Mouse (Mus musculus) liver, embryonic 13.5 days (tissue): ENCODE data around the gene Sectm1b. TPM values are rescaled to one million over a fixed set of nuclear protein-coding genes. Genes with fewer than 3 reads are reported as not detected.
"Not testable (repeated sequence)": the region's sequence is repeated elsewhere in the genome, so short reads cannot be mapped to it uniquely, and the experiment has no call there.

Experiments
- ATAC-seq: fragments of 200-750 bp; cut with Nextera tagmentation; 2 replicates; pipeline ENCODE4 v1.8.0; 2017; ENCODE audit warnings: low read depth, mild to moderate bottlenecking, moderate number of reproducible peaks, moderate library complexity
- DNase-seq: peaks from one replicate; pipeline ENCODE4 v3.0.0; 2022
- H3K27ac ChIP-seq: fragments of 300-500 bp; sonication (generic); 2 replicates; pipeline ENCODE4 v1.5.1; 2015; ENCODE audit warnings: moderate library complexity, mild to moderate bottlenecking, inconsistent platforms
- H3K27me3 ChIP-seq: fragments of 300-500 bp; sonication (generic); 2 replicates; pipeline ENCODE4 v1.6.1; 2015; ENCODE audit warnings: mild to moderate bottlenecking, inconsistent platforms
- H3K36me3 ChIP-seq: fragments of 300-500 bp; sonication (generic); 2 replicates; pipeline ENCODE4 v1.6.1; 2015; ENCODE audit warnings: mild to moderate bottlenecking, inconsistent platforms
- H3K4me1 ChIP-seq: fragments of 300-500 bp; sonication (generic); replicated peaks from 2 replicates; pipeline ENCODE4 v1.6.1; 2015; ENCODE audit warnings: inconsistent platforms
- H3K4me2 ChIP-seq: fragments of 300-500 bp; sonication (generic); 2 replicates; pipeline ENCODE4 v1.6.1; 2015; ENCODE audit warnings: inconsistent platforms, mild to moderate bottlenecking, moderate library complexity
- H3K4me3 ChIP-seq: fragments of 300-500 bp; sonication (generic); replicated peaks from 2 replicates; pipeline ENCODE4 v1.5.1; 2015; ENCODE audit warnings: mild to moderate bottlenecking, inconsistent platforms
- H3K9ac ChIP-seq: fragments of 300-500 bp; sonication (generic); 2 replicates; pipeline ENCODE4 v1.6.1; 2015; ENCODE audit warnings: mild to moderate bottlenecking, inconsistent platforms
- H3K9me3 ChIP-seq: fragments of 300-500 bp; sonication (generic); replicated peaks from 2 replicates; pipeline ENCODE4 v1.6.1; 2016; ENCODE audit warnings: inconsistent platforms
- WGBS: fragments of 180-500 bp; shearing (Covaris S2); methylation state at CpG from one replicate; pipeline ENCODE4 v1.1.7; 2015; ENCODE audit not compliant: insufficient replicate concordance; 5-methylcytosine and 5-hydroxymethylcytosine counted together
- polyA plus RNA-seq: library from polyadenylated mRNA; unstranded; fragments of >200 nt; fragmentation: Nextera tagmentation; extraction: Ambion mirVana; gene quantifications from 2 replicates; pipeline ENCODE4 v1.2.1, GENCODE M21; 2015

Gene Sectm1b
- polyA plus RNA-seq: 0.09 and 0.33 TPM in 2 replicates

DNA sequence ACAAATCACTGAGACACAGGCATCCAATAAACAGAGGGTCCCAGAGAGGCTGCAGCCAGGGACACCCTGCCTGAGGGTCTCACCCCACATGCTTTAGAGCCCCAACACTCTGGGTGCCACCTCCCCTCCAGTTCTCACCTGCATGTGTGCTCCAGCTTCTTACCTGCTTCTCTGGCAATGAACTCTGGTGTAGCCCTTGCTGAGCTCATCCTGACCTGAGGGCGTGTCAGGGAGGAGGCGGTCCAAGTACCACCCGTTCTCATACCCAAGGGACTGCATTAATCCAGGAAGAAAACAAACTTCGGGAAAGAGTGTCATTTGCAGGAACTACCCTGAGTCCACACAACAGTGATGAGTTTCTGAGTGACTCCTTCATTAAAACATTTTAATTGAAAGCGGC, at the start of gene Sectm1b:
TSS of gene Sectm1b (minus strand) at position 191 of the 400 bp plus-strand sequence.
- no peaks in the 10 kb centered on the region for H3K27me3 ChIP-seq
- H3K4me2 ChIP-seq: no peak within 1 kb of the TSS
- H3K9me3 ChIP-seq: no peaks in the 10 kb centered on the region
- no peak within 1 kb of the TSS for H3K9ac ChIP-seq
- ATAC-seq (no peak), DNase-seq (no peak)
- 58% methylated on average over 5 of the region's 5 CpGs for WGBS
- no peaks in the 10 kb centered on the region for H3K36me3 ChIP-seq
- no peaks in the 10 kb centered on the region for H3K4me1 ChIP-seq
- H3K4me3 ChIP-seq: no peak within 1 kb of the TSS
- no peak within 1 kb of the TSS for H3K27ac ChIP-seq

DNA sequence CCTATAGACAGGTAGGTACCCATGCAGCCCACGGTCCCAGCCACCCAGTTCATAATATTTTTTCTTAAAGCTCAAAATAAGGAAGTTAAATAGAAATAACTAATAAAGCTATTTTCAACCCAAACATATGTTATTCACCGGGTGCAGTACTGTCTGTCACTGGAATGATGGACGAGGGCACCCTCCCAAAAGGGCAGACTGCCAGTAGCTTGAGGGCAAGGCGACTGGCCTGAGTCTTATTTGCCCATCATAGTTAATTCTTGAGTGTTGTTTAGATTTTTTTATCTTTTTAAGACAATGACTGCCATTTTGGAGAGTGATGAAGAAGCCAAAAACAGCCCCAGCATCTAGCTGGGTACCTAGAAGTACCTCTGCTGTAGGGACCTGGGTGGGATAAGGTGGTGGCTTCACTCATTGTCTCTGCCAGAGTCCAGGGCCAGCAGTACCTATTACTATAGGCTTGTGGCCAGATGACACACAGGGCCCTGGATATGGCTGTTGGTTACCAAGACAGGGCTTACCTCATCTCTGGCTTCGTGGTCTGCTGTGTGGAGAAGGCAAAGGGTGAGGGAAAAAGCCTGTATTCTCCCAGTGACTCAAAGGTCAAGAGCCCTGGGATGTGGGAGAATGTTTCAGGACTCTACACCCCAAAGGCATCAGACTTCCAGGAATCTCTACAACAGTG, 48.9 kb upstream of the Sectm1b start:
- no peaks in the 10 kb centered on the region for H3K27me3 ChIP-seq
- H3K36me3 ChIP-seq: no peaks in the 10 kb centered on the region
- 0 out of 2 replicates have a peak, but pooled peaks cover 2% of the 10 kb centered on the region for H3K4me1 ChIP-seq
- DNase-seq: no peak
- 49% methylated on average over 5 of the region's 5 CpGs for WGBS
- no peak overlapping the region for H3K4me3 ChIP-seq
- H3K9me3 ChIP-seq: no peaks in the 10 kb centered on the region
- ATAC-seq: no peak
- H3K27ac ChIP-seq: no peak overlapping the region
- no peak overlapping the region for H3K4me2 ChIP-seq
- H3K9ac ChIP-seq: no peak overlapping the region

DNA sequence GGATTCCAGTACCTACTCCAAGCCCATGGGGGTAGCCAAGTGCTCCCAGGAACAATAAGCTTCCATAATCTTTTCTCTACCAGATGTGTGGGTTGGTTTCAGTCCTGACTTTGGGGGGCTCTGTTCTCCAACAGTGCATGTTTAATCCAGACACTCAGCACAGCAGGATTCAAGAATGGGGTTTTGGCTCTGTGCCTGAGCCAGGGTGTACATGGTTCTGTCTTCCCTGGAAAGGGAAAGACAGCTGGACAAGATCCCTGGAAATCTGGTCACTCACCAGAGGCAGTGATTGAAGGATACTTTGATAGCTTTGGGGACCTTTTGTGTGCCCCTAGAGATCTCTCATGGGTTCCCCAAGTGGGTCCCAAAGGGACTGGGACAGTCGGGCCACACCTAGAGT, 48.2 kb upstream of the Sectm1b start:
- WGBS: 50% methylated on average over 1 of the region's 1 CpGs

GRCm38 (mm10) chr11:121111051-121111450, 47.7 kb upstream of the Sectm1b start:
- Histone ChIP-seq H3K4me3 (no peak overlapping the region), H3K27me3 (no peaks in the 10 kb centered on the region), H3K9ac (no peak overlapping the region), H3K36me3 (no peaks in the 10 kb centered on the region), H3K4me1 (0 out of 2 replicates have a peak, but pooled peaks cover 2% of the 10 kb centered on the region), H3K4me2 (no peak overlapping the region), H3K27ac (no peak overlapping the region), H3K9me3 (no peaks in the 10 kb centered on the region)
- WGBS: 53% methylated on average over 3 of the region's 3 CpGs
- DNase-seq (no peak), ATAC-seq (no peak)

More for the DNA sequence above, 48.2 kb upstream of the Sectm1b start:
- Histone ChIP-seq H3K27ac (no peak overlapping the region), H3K4me1 (0 out of 2 replicates have a peak, but pooled peaks cover 2% of the 10 kb centered on the region), H3K9me3 (no peaks in the 10 kb centered on the region), H3K9ac (no peak overlapping the region), H3K4me2 (no peak overlapping the region), H3K4me3 (no peak overlapping the region), H3K36me3 (no peaks in the 10 kb centered on the region), H3K27me3 (no peaks in the 10 kb centered on the region)
- DNase-seq (no peak), ATAC-seq (no peak)

- H3K27ac ChIP-seq: no peak overlapping the region
- H3K36me3 ChIP-seq: no peaks in the 10 kb centered on the region
- H3K4me2 ChIP-seq: no peak overlapping the region
- no peak overlapping the region for H3K4me3 ChIP-seq
- 22% methylated on average over 2 of the region's 2 CpGs for WGBS
- DNase-seq (no peak), ATAC-seq (no peak)
- H3K9me3 ChIP-seq: no peaks in the 10 kb centered on the region
- no peak overlapping the region for H3K9ac ChIP-seq
- H3K4me1 ChIP-seq: 0 out of 2 replicates have a peak, but pooled peaks cover 2% of the 10 kb centered on the region
- no peaks in the 10 kb centered on the region for H3K27me3 ChIP-seq
Observed at GRCm38 (mm10) chr11:121109986-121110385, 46.6 kb upstream of the Sectm1b start.

GRCm38 (mm10) chr11:121108061-121108460, 44.7 kb upstream of the Sectm1b start:
- ATAC-seq: peak; percentile 39

DNA sequence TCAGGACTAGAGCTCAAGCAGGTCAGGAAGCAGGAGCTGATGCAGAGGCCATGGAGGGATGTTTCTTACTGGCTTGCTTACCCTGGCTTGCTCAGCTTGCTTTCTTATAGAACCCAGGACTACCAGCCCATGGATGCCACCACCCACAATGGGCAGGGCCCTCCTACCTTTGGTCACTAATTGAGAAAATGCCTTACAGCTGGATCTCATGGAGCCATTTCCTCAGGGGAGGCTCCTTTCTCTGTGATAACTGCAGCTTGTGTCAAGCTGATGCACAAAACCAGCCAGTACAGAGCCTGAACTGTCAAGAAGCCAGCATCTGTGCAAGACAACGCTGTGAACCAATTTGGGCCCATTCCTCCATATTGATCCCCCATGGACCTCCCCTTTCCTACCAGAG, 43.9 kb upstream of the Sectm1b start:
- not testable (repeated sequence) for H3K27ac ChIP-seq, ATAC-seq

More at GRCm38 (mm10) chr11:121108061-121108460, 44.7 kb upstream of the Sectm1b start:
- Histone ChIP-seq H3K27ac (0 out of 2 replicates have a peak overlapping the region, but pooled peaks have one; percentile 48), H3K27me3 (no peaks in the 10 kb centered on the region), H3K9me3 (no peaks in the 10 kb centered on the region), H3K9ac (no peak overlapping the region), H3K36me3 (no peaks in the 10 kb centered on the region), H3K4me3 (no peak overlapping the region), H3K4me2 (no peak overlapping the region), H3K4me1 (0 out of 2 replicates have a peak, but pooled peaks cover 2% of the 10 kb centered on the region)
- 42% methylated on average over 9 of the region's 9 CpGs for WGBS
- no peak for DNase-seq

DNA sequence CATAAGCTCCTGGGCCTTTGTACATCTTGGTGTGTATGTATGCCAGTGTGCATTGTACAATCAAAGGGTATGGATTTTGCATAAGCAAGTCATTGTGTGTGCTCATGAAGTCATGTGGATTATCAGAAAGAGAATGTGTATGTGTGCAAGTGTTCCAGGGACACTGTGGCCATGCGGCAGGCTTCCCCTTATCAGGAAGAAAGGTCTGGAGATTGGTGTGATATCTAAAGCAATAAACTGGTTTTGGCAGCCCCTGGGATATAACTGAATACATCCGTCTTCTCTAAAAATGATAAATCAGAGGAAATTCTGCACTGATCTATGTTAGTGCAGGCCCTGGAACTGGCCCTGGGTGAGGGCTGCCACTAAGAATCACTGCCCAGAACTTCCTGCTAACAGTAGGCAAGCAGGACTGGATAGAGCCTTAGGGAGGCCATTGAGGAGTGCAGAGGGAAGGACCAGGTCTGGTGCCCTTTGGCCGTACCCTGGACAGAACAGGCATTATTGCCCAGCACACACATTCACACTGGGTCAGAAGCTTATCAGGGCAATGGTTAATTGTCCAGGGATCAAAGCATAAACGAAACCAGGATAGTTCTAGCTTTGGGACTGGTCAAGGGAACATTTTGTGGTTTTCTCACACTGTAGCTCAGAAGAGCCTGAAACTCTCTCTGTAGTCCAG, 37.9 kb upstream of the Sectm1b start:
- H3K9ac ChIP-seq: no peak overlapping the region
- H3K4me2 ChIP-seq: no peak overlapping the region
- H3K9me3 ChIP-seq: no peaks in the 10 kb centered on the region
- no peaks in the 10 kb centered on the region for H3K27me3 ChIP-seq
- H3K36me3 ChIP-seq: no peaks in the 10 kb centered on the region
- H3K4me3 ChIP-seq: no peak overlapping the region
- ATAC-seq (no peak), DNase-seq (no peak)
- 45% methylated on average over 4 of the region's 4 CpGs for WGBS
- peaks cover 28% of the 10 kb centered on the region for H3K4me1 ChIP-seq
- no peak overlapping the region for H3K27ac ChIP-seq

More for the DNA sequence above, 43.9 kb upstream of the Sectm1b start:
- H3K4me2 ChIP-seq, H3K4me1 ChIP-seq, H3K36me3 ChIP-seq, H3K27me3 ChIP-seq, DNase-seq, H3K9me3 ChIP-seq, H3K4me3 ChIP-seq, H3K9ac ChIP-seq: not testable (repeated sequence)
- WGBS: 62% methylated on average over 1 of the region's 1 CpGs

DNA sequence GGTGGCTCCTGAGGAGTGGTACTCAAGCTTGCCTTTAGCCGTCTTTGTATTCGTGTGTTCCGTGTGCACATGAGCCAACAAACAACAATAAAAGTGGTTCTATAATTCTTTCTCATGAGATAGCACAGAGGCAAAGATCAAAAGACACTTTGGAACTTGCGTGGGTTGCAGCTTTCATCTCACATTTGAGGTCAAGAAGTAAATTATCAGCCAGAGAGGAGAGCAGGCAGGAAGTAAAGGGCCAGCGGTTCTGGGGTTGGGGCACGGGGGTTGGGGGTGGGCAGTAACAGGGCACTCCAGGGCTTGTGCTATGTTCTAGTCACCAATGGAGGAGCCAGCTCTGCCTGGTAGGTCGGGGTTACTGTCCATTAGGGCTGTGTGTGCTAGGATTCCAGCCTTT, 37.3 kb upstream of the Sectm1b start:
- DNase-seq: no peak
- ATAC-seq: no peak
- Histone ChIP-seq H3K9ac (no peak overlapping the region), H3K9me3 (no peaks in the 10 kb centered on the region), H3K4me2 (no peak overlapping the region), H3K27me3 (no peaks in the 10 kb centered on the region), H3K36me3 (no peaks in the 10 kb centered on the region), H3K4me1 (peaks cover 28% of the 10 kb centered on the region), H3K27ac (no peak overlapping the region), H3K4me3 (no peak overlapping the region)
- 37% methylated on average over 7 of the region's 7 CpGs for WGBS

DNA sequence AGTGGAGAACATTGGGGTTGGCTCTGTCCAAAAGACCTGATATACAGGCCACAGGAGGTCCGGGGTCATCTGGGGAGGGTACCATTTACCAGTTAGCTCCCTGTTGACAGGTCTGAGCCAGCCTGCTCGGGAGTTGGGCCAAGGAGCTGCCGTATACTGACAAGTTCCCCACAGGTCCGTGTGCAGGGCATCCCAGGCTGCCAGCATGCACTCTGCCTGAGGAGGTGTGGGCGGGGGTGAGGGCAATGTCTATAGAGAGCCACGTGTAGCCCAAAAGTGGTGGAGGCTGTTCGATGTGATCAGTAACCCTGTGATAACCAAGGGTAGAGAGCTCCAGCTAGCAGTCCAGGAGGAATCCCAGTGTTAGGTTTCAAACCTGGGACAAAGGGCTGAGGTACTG, 36.4 kb upstream of the Sectm1b start:
- Histone ChIP-seq H3K4me1 (peaks cover 28% of the 10 kb centered on the region), H3K27ac (no peak overlapping the region), H3K9me3 (no peaks in the 10 kb centered on the region), H3K27me3 (no peaks in the 10 kb centered on the region), H3K4me2 (no peak overlapping the region), H3K4me3 (no peak overlapping the region), H3K36me3 (no peaks in the 10 kb centered on the region), H3K9ac (no peak overlapping the region)
- 65% methylated on average over 7 of the region's 7 CpGs for WGBS
- ATAC-seq (no peak), DNase-seq (no peak)

DNA sequence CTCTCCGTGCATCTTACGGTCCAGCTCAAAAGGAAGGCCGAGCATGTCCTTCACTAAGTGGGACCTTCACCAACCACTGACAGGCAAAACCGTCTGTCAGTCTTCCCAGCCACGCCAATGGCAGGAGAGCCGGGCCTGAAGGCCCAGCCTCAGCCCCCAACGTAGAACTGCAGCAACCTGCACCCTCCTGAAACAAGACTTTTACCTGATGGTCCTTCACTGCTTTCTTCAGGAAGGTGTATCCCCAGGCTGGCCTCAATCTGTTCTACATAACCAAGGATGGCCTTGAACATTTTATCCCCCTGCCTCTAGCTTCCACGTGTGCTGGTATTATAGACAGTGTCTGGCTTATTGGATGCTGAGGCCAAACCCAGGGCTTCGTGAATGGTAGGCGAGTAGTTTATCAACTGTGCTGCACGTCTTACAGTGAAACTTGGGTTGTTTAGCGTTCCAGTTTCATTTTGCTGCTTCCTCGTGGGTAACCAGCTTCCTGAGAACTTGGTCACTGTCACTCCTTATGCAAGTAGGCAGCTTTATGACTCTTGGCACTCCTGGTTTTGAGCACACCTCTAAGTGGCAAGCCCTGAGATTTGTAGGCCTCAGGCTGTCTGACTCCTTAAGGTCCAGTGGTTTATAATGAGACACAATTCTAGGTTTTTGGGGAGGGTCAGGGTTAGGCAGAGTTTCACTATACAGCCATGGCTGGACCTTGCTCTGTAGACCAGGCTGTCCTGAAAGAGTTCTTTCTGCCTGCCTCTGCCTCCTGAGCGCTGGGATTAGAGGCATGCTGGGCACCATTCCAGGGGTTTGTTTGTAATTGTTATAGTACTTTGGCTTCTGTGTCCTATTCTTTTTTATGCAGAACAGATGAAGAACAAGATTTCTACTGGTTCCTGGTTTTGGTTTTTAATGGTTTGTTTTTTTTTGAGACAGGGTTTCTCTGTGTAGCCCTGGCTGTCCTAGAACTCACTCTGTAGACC, 29.5 kb upstream of the Sectm1b start:
- Histone ChIP-seq H3K4me1 (peaks cover 6% of the 10 kb centered on the region; the same call in 1 of the 2 replicates), H3K27ac (no peak overlapping the region), H3K9ac (no peak overlapping the region), H3K9me3 (no peaks in the 10 kb centered on the region), H3K4me2 (no peak overlapping the region), H3K27me3 (no peaks in the 10 kb centered on the region), H3K36me3 (no peaks in the 10 kb centered on the region), H3K4me3 (no peak overlapping the region)
- ATAC-seq (no peak), DNase-seq (no peak)
- 64% methylated on average over 14 of the region's 14 CpGs for WGBS
